Mouse (Mus musculus): Measurements from ENCODE around the gene Tex38. TPM values are rescaled to one million over a fixed set of nuclear protein-coding genes. Genes with fewer than 3 reads are reported as not detected.

Gene Tex38
- polyA plus RNA-seq, 1 experiment from 2014 or later, result 0.33 TPM

GRCm38 (mm10) chr4:115732223-115732818 lies 48.5 kb downstream of the Tex38 start:
- Histone ChIP-seq H3K27me3 (ENCODE audit: control insufficient read depth, insufficient read depth, low read length) (peaks cover 14% of the 10 kb centered on the region), H3K4me1 (replicated peaks; ENCODE audit: control insufficient read depth, insufficient read depth, low read length) (no peaks in the 10 kb centered on the region), H3K4me3 (replicated peaks; ENCODE audit: low read length) (no peak overlapping the region), H3K27ac (no peak overlapping the region), H3K36me3 (replicated peaks; ENCODE audit: control insufficient read depth, insufficient read depth) (no peaks in the 10 kb centered on the region), H3K4me2 (replicated peaks) (no peak overlapping the region), H3K9ac (no peak overlapping the region), H3K9me3 (ENCODE audit: control insufficient read depth, low read length) (0 out of 2 replicates have a peak, but pooled peaks cover 5% of the 10 kb centered on the region)
- no peak for ATAC-seq (ENCODE audit: low FRiP score)
- WGBS, result 85% methylated on average over 3 of the region's 3 CpGs
- no peak for DNase-seq (ENCODE audit: low spot score)

GRCm38 (mm10) chr4:115731588-115732222 lies 49.1 kb downstream of the Tex38 start:
- H3K27ac ChIP-seq, result no peak overlapping the region
- WGBS, result 25% methylated on average over 7 of the region's 7 CpGs
- peak; percentile 87 for DNase-seq (ENCODE audit: low spot score)
- peak; percentile 82 for ATAC-seq (ENCODE audit: low FRiP score)
- H3K9me3 ChIP-seq (ENCODE audit: control insufficient read depth, low read length), result 0 out of 2 replicates have a peak, but pooled peaks cover 5% of the 10 kb centered on the region
- H3K4me2 ChIP-seq (replicated peaks), result no peak overlapping the region
- no peak overlapping the region for H3K4me3 ChIP-seq (replicated peaks; ENCODE audit: low read length)
- H3K36me3 ChIP-seq (replicated peaks; ENCODE audit: control insufficient read depth, insufficient read depth), result no peaks in the 10 kb centered on the region
- no peaks in the 10 kb centered on the region for H3K4me1 ChIP-seq (replicated peaks; ENCODE audit: control insufficient read depth, insufficient read depth, low read length)
- H3K9ac ChIP-seq, result no peak overlapping the region
- peaks cover 17% of the 10 kb centered on the region for H3K27me3 ChIP-seq (ENCODE audit: control insufficient read depth, insufficient read depth, low read length)

Other genes with a start within 250 kb of the Tex38 start
- gene Cyp4a31, start 217.4 kb downstream of the Tex38 start, polyA plus RNA-seq (2014; fragmentation: Nextera tagmentation; extraction: Ambion mirVana), result not detected in 2 replicates
- gene Cyp4a32, start 180.0 kb downstream of the Tex38 start, polyA plus RNA-seq (2014; fragmentation: Nextera tagmentation; extraction: Ambion mirVana), result not detected in 2 replicates
- 0.99 and 1.9 TPM in 2 replicates for gene Cyp4b1, start 133.3 kb downstream of the Tex38 start, polyA plus RNA-seq (2014; fragmentation: Nextera tagmentation; extraction: Ambion mirVana)
- gene Efcab14, start 43.3 kb downstream of the Tex38 start, polyA plus RNA-seq (2014; fragmentation: Nextera tagmentation; extraction: Ambion mirVana), result 23.9 and 25.5 TPM in 2 replicates
- 40.9 and 45.6 TPM in 2 replicates for gene Atpaf1, start 3.8 kb upstream of the Tex38 start, polyA plus RNA-seq (2014; fragmentation: Nextera tagmentation; extraction: Ambion mirVana)
- gene Mob3c, start 47.1 kb upstream of the Tex38 start, polyA plus RNA-seq (2014; fragmentation: Nextera tagmentation; extraction: Ambion mirVana), result 5.5 and 5.8 TPM in 2 replicates
- gene Mknk1, start 58.2 kb upstream of the Tex38 start, polyA plus RNA-seq (2014; fragmentation: Nextera tagmentation; extraction: Ambion mirVana), result 21.3 and 21.6 TPM in 2 replicates
- gene Kncn, start 103.4 kb upstream of the Tex38 start, polyA plus RNA-seq (2014; fragmentation: Nextera tagmentation; extraction: Ambion mirVana), result 0.13 TPM in 1 of 2 replicates, not detected in the other
- 0.13 TPM in 1 of 2 replicates, not detected in the other for gene 6430628N08Rik, start 109.6 kb upstream of the Tex38 start, polyA plus RNA-seq (2014; fragmentation: Nextera tagmentation; extraction: Ambion mirVana)
- 2.7 and 3.3 TPM in 2 replicates for gene Dmbx1, start 158.9 kb upstream of the Tex38 start, polyA plus RNA-seq (2014; fragmentation: Nextera tagmentation; extraction: Ambion mirVana)
- gene Faah, start 236.9 kb upstream of the Tex38 start, polyA plus RNA-seq (2014; fragmentation: Nextera tagmentation; extraction: Ambion mirVana), result 18.0 and 18.5 TPM in 2 replicates

All from hindbrain, embryonic 14.5 days (tissue).